ENCODE assay signal across 9 mouse cellular contexts in genomic region chr8:122675596-122676420, GRCm38 (mm10). TPM values are rescaled to one million over a fixed set of nuclear protein-coding genes. Genes with fewer than 3 reads are reported as not detected.
DNase-seq lines count a peak whose midpoint lies in the region; ATAC-seq and TF ChIP-seq lines count a peak whose summit lies in the region.
"Had no signal": no experiment of that assay in that cellular context is flagged by ENCODE, and none has a peak within 500 bp of the region (broad histone marks: within the 10 kb centered on the region; RNA-seq: fewer than 3 reads in every experiment).

No protein-coding gene starts in this region.

- no peak for DNase-seq in kidney, adult 2 months
- DNase-seq in kidney, postnatal 10 days = no peak
- DNase-seq in cerebellum, adult 8-10 months = peak; percentile 62
- DNase-seq in natural killer cell, adult 2 months (ENCODE audit: low spot score in 2 of 2) = no peak
- no peak for DNase-seq in spleen, postnatal 36 days (ENCODE audit: low spot score in 2 of 2)
- DNase-seq in gastrocnemius, postnatal 14 days = no peak

- H3K4me2 ChIP-seq in forebrain, embryonic 16.5 days (ENCODE audit: low read length) = peak overlapping the region; percentile 70
- H3K4me2 ChIP-seq in limb, embryonic 15.5 days = peak overlapping the region; percentile 99; the same call in 1 of the 2 replicates

- H3K4me3 ChIP-seq in kidney, adult 2 months (ENCODE audit: insufficient read depth, low read depth, low read length) = peak overlapping the region; percentile 34
- H3K4me3 ChIP-seq in forebrain, embryonic 16.5 days (replicated peaks; ENCODE audit: low read length) = peak overlapping the region; percentile 83
- no peak overlapping the region; the same call in 1 of the 2 replicates for H3K4me3 ChIP-seq in limb, embryonic 15.5 days

- peak overlapping the region; percentile 89 for H3K9ac ChIP-seq in forebrain, embryonic 16.5 days (replicated peaks; ENCODE audit: low read depth, low read length)
- no peak overlapping the region for H3K9ac ChIP-seq in limb, embryonic 15.5 days

- H3K4me1 ChIP-seq in kidney, adult 2 months (ENCODE audit: control insufficient read depth, insufficient read depth, low read length) = no peaks in the 10 kb centered on the region
- H3K4me1 ChIP-seq in forebrain, embryonic 16.5 days (replicated peaks; ENCODE audit: control insufficient read depth, insufficient read depth, low read length) = peaks cover 52% of the 10 kb centered on the region
- H3K4me1 ChIP-seq in limb, embryonic 15.5 days = peaks cover 38% of the 10 kb centered on the region

- no peaks in the 10 kb centered on the region for H3K27me3 ChIP-seq in kidney, adult 2 months (replicated peaks; ENCODE audit: control insufficient read depth, insufficient read depth, low read length)
- peaks cover 14% of the 10 kb centered on the region; the same call in 1 of the 2 replicates for H3K27me3 ChIP-seq in forebrain, embryonic 16.5 days (replicated peaks; ENCODE audit: control insufficient read depth, insufficient read depth, low read length)
- H3K27me3 ChIP-seq in limb, embryonic 15.5 days = peaks cover 73% of the 10 kb centered on the region

- TF ChIP-seq CTCF in kidney, adult 2 months (conservative IDR thresholded peaks at IDR 0.05; ENCODE audit: insufficient read depth, insufficient read length, low read depth, low read length) = no peak

- 65% methylated on average over 17 of the region's 17 CpGs for WGBS in kidney, adult 2 months
- 44% methylated on average over 17 of the region's 17 CpGs for WGBS in forebrain, embryonic 16.5 days
- 73% methylated on average over 17 of the region's 17 CpGs for WGBS in limb, embryonic 15.5 days

- H3K9me3 ChIP-seq in forebrain, embryonic 16.5 days (ENCODE audit: control insufficient read depth, low read length) = no peaks in the 10 kb centered on the region
- H3K9me3 ChIP-seq in limb, embryonic 15.5 days = no peaks in the 10 kb centered on the region

- intact Hi-C loops in gastrocnemius, postnatal 14 days (cut with DNase I; ENCODE audit: low total_unique reads) = loop anchor here (5.0 kb wide), 1 partner anchor 54 kb away; the partner anchor contains the start of gene Pabpn1l

- peak overlapping the region; percentile 80 for H3K27ac ChIP-seq in kidney, adult 2 months (ENCODE audit: insufficient read depth, low read depth, low read length)
- peak overlapping the region; percentile 91 for H3K27ac ChIP-seq in forebrain, embryonic 16.5 days (ENCODE audit: low read length)
- H3K27ac ChIP-seq in limb, embryonic 15.5 days = no peak overlapping the region

- H3K36me3 ChIP-seq in kidney, adult 2 months (ENCODE audit: control insufficient read depth, insufficient read depth, low read length) = no peaks in the 10 kb centered on the region
- no peaks in the 10 kb centered on the region for H3K36me3 ChIP-seq in forebrain, embryonic 16.5 days (ENCODE audit: control insufficient read depth, insufficient read depth)
- no peaks in the 10 kb centered on the region for H3K36me3 ChIP-seq in limb, embryonic 15.5 days

- no peak for TF ChIP-seq POLR2A in kidney, adult 2 months (IDR thresholded peaks at IDR 0.05; ENCODE audit: low read depth, low read length)

- no peak for ATAC-seq in forebrain, embryonic 16.5 days
- no peak for ATAC-seq in limb, embryonic 15.5 days (ENCODE audit: insufficient number of reproducible peaks, low FRiP score, low TSS enrichment, low read depth)

RNA-seq across cellular contexts. Expression of gene Cbfa2t3, which starts 23.1 kb away (rescaled TPM):
- 5.5 and 6.7 TPM in 2 replicates for polyA plus RNA-seq in kidney, adult 2 months (2012; rRNA removed)
- polyA plus RNA-seq in forebrain, embryonic 16.5 days (2015; fragmentation: Nextera tagmentation; extraction: Ambion mirVana) = 11.6 and 13.8 TPM in 2 replicates
- 4.6 and 5.1 TPM in 2 replicates for polyA plus RNA-seq in limb, embryonic 15.5 days (2015; fragmentation: Nextera tagmentation; extraction: Ambion mirVana)
- total RNA-seq in gastrocnemius, postnatal 14 days (2021) = 10 to 100 TPM; 19.5 to 23.2 TPM

RNA-seq across cellular contexts. Expression of gene Pabpn1l, which starts 53.3 kb away (rescaled TPM):
- 0.11 TPM in 2 replicates for polyA plus RNA-seq in kidney, adult 2 months (2012; rRNA removed)
- polyA plus RNA-seq in forebrain, embryonic 16.5 days (2015; fragmentation: Nextera tagmentation; extraction: Ambion mirVana) = not detected in 2 replicates
- not detected in 2 replicates for polyA plus RNA-seq in limb, embryonic 15.5 days (2015; fragmentation: Nextera tagmentation; extraction: Ambion mirVana)
- not detected for total RNA-seq in gastrocnemius, postnatal 14 days (2021)
- total RNA-seq: liver, adult 2 months had no signal
- polyA plus RNA-seq: liver, adult 2 months had no signal
